Mouse (Mus musculus): ENCODE data around the gene Olfr876. TPM values are rescaled to one million over a fixed set of nuclear protein-coding genes. Genes with fewer than 3 reads are reported as not detected.
"Not testable (repeated sequence)": the region's sequence is repeated elsewhere in the genome, so short reads cannot be mapped to it uniquely, and the experiment has no call there.

Olfr876 gene
- not detected in 2 replicates for polyA plus RNA-seq (2015; fragmentation: Nextera tagmentation; extraction: Ambion mirVana)

DNA sequence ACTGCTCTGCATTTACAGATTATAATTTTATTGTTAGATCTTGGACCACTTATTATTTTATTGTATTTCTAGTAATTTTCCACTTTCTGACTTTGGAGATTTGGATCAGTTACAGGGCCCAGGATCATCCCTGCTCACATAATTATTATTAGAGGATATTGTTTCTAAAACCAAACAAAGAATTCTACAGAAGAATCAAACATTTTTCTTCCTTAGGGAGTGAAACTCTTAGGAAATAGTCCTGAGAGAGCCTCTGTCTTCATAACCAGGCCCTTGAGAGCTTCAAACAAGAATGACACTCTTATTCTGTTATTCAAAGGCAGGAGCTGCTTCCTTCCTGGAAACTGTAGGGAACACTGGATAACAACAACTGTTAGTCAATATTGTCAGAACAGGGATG lies at the start of gene Olfr876:
Gene Olfr876 (plus strand): TSS at position 301 of the 400 bp plus-strand sequence.
- H3K27me3 ChIP-seq = no peaks in the 10 kb centered on the region
- H3K27ac ChIP-seq = no peak within 1 kb of the TSS
- H3K9ac ChIP-seq (replicated peaks) = no peak within 1 kb of the TSS
- H3K9me3 ChIP-seq = no peaks in the 10 kb centered on the region
- H3K4me1 ChIP-seq (replicated peaks) = no peaks in the 10 kb centered on the region
- H3K4me3 ChIP-seq (replicated peaks) = no peak within 1 kb of the TSS
- ATAC-seq = no peak
- H3K36me3 ChIP-seq = no peaks in the 10 kb centered on the region
- H3K4me2 ChIP-seq (replicated peaks) = no peak within 1 kb of the TSS

DNA sequence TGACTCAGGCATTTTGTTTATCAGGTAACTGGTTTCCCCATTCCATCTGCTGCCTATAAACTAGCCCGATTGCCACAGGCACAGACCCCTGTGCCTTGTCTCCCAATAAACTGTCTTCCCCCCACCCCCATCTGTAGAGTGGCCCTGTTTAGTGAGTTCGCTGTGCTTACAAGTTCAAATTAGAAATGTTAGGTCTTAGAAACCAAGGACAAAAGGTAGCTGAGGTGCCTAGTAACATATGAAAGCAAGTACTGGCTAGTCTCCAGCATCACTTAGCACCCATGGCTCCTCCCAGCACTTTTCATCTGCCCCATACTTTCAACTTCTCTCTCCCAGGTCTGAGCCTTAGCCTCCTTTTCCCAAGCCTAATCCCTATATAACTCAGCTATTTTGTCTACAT lies 41.1 kb upstream of the Olfr876 start:
- Histone ChIP-seq H3K27me3 (no peaks in the 10 kb centered on the region), H3K27ac (no peak overlapping the region), H3K4me2 (replicated peaks) (no peak overlapping the region), H3K4me1 (replicated peaks) (no peaks in the 10 kb centered on the region), H3K36me3 (no peaks in the 10 kb centered on the region), H3K9me3 (no peaks in the 10 kb centered on the region), H3K9ac (replicated peaks) (no peak overlapping the region), H3K4me3 (replicated peaks) (no peak overlapping the region)
- ATAC-seq = no peak
- WGBS = 77% methylated on average over 2 of the region's 2 CpGs

DNA sequence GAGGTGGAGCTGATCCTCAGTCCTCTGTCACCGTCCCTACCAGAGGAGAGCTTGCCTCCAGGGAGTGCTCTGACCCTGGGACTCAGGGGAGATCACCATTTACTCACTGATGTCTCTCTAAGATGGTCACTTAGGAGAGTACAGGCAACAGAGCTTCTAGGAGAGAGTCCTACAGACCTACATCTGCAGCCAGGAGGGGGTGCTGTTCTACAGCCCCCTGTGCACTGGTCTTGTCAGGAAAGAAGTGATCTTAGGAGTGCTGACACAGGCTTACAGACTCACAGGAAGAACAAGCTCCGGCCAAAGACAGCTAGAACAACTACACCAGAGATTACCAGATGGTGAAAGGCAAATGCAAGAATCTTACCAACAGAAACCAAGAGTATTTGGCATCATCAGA lies 40.3 kb upstream of the Olfr876 start:
- Histone ChIP-seq H3K36me3 (no peaks in the 10 kb centered on the region), H3K27ac (no peak overlapping the region), H3K4me3 (replicated peaks) (no peak overlapping the region), H3K4me2 (replicated peaks) (no peak overlapping the region), H3K4me1 (replicated peaks) (no peaks in the 10 kb centered on the region), H3K9me3 (no peaks in the 10 kb centered on the region), H3K9ac (replicated peaks) (no peak overlapping the region), H3K27me3 (no peaks in the 10 kb centered on the region)
- WGBS = 59% methylated on average over 2 of the region's 2 CpGs
- no peak for ATAC-seq

GRCm38 (mm10) chr9:37770661-37771060 lies 32.2 kb upstream of the Olfr876 start:
- 73% methylated on average over 2 of the region's 2 CpGs for WGBS
- no peaks in the 10 kb centered on the region for H3K27me3 ChIP-seq
- no peak overlapping the region for H3K4me3 ChIP-seq (replicated peaks)
- no peak overlapping the region for H3K4me2 ChIP-seq (replicated peaks)
- H3K9me3 ChIP-seq = no peaks in the 10 kb centered on the region
- ATAC-seq = no peak
- no peak overlapping the region for H3K9ac ChIP-seq (replicated peaks)
- H3K27ac ChIP-seq = no peak overlapping the region
- no peaks in the 10 kb centered on the region for H3K36me3 ChIP-seq
- no peaks in the 10 kb centered on the region for H3K4me1 ChIP-seq (replicated peaks)

- no peaks in the 10 kb centered on the region for H3K36me3 ChIP-seq
- WGBS = 24% methylated on average over 2 of the region's 2 CpGs
- ATAC-seq = no peak
- no peak within 1 kb of the TSS for H3K9ac ChIP-seq (replicated peaks)
- no peaks in the 10 kb centered on the region for H3K9me3 ChIP-seq
- H3K4me2 ChIP-seq (replicated peaks) = no peak within 1 kb of the TSS
- no peaks in the 10 kb centered on the region for H3K27me3 ChIP-seq
- no peaks in the 10 kb centered on the region for H3K4me1 ChIP-seq (replicated peaks)
- no peak within 1 kb of the TSS for H3K27ac ChIP-seq
- H3K4me3 ChIP-seq (replicated peaks) = no peak within 1 kb of the TSS
These were observed 31.1 kb upstream of the Olfr876 start, which contains the start of gene Olfr875 for GRCm38 (mm10) chr9:37771759-37772158. Gene Olfr875, plus strand, starts transcription at chr9:37771857.

GRCm38 (mm10) chr9:37782766-37783260 lies 20.0 kb upstream of the Olfr876 start:
- peak; percentile 96 for ATAC-seq
- Histone ChIP-seq H3K4me1 (replicated peaks) (peaks cover 10% of the 10 kb centered on the region), H3K9ac (replicated peaks) (peak overlapping the region; percentile 49), H3K27me3 (no peaks in the 10 kb centered on the region), H3K27ac (peak overlapping the region; percentile 76), H3K9me3 (no peaks in the 10 kb centered on the region), H3K4me2 (replicated peaks) (peak overlapping the region; percentile 57), H3K4me3 (replicated peaks) (peak overlapping the region; percentile 30), H3K36me3 (no peaks in the 10 kb centered on the region)
- WGBS = 0% methylated on average over 7 of the region's 7 CpGs

GRCm38 (mm10) chr9:37783394-37784387 lies 19.1 kb upstream of the Olfr876 start:
- not testable (repeated sequence) for H3K36me3 ChIP-seq; H3K27ac ChIP-seq; H3K9me3 ChIP-seq; H3K27me3 ChIP-seq; H3K9ac ChIP-seq (replicated peaks)
- H3K4me3 ChIP-seq (replicated peaks) = peak overlapping the region; percentile 30; the same call in 1 of the 2 replicates
- peaks cover 10% of the 10 kb centered on the region for H3K4me1 ChIP-seq (replicated peaks)
- peak; percentile 66 for ATAC-seq
- peak overlapping the region; percentile 57 for H3K4me2 ChIP-seq (replicated peaks)
- WGBS = 51% methylated on average over 11 of the region's 15 CpGs

- 83% methylated on average over 2 of the region's 2 CpGs for WGBS
These were observed 16.4 kb upstream of the Olfr876 start for GRCm38 (mm10) chr9:37786411-37786810.

GRCm38 (mm10) chr9:37802055-37802454 lies 776 bp upstream of the Olfr876 start:
- Histone ChIP-seq H3K9ac (replicated peaks) (no peak overlapping the region), H3K4me1 (replicated peaks) (no peaks in the 10 kb centered on the region), H3K36me3 (no peaks in the 10 kb centered on the region), H3K27ac (no peak overlapping the region), H3K27me3 (no peaks in the 10 kb centered on the region), H3K4me3 (replicated peaks) (no peak overlapping the region), H3K4me2 (replicated peaks) (no peak overlapping the region), H3K9me3 (no peaks in the 10 kb centered on the region)
- no peak for ATAC-seq
- 73% methylated on average over 4 of the region's 4 CpGs for whole genome bisulfite sequencing

More at GRCm38 (mm10) chr9:37786411-37786810, 16.4 kb upstream of the Olfr876 start:
- H3K9ac ChIP-seq (replicated peaks) = no peak overlapping the region
- no peak for ATAC-seq
- H3K36me3 ChIP-seq = no peaks in the 10 kb centered on the region
- H3K27ac ChIP-seq = no peak overlapping the region
- no peaks in the 10 kb centered on the region for H3K9me3 ChIP-seq
- no peak overlapping the region for H3K4me2 ChIP-seq (replicated peaks)
- peaks cover 10% of the 10 kb centered on the region for H3K4me1 ChIP-seq (replicated peaks)
- no peak overlapping the region for H3K4me3 ChIP-seq (replicated peaks)
- H3K27me3 ChIP-seq = no peaks in the 10 kb centered on the region

DNA sequence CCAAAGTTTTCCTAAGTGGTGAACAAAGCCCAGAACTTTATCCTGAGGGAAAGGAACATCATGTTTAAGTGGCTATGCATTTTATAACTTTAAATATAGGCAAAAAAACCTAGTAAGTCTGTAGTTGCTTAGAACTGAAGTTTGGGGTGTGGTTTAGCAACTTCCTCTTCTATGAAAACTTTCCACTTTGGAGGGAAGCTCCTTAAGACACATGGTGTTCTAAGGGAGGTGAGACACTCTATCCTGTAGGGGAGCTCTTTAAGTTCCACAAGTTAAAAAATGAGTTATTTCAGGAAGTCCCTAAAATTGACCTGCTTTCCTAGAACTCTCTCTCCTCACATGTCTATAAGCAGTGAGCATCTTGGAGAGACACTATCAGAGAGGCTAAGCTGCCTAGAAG lies 4.4 kb downstream of the Olfr876 start:
- Histone ChIP-seq H3K4me3 (replicated peaks) (no peak overlapping the region), H3K27me3 (no peaks in the 10 kb centered on the region), H3K4me2 (replicated peaks) (no peak overlapping the region), H3K27ac (no peak overlapping the region), H3K9me3 (no peaks in the 10 kb centered on the region), H3K9ac (replicated peaks) (no peak overlapping the region), H3K36me3 (no peaks in the 10 kb centered on the region), H3K4me1 (replicated peaks) (no peaks in the 10 kb centered on the region)
- no peak for ATAC-seq

- Histone ChIP-seq H3K27me3 (no peaks in the 10 kb centered on the region), H3K9me3 (no peaks in the 10 kb centered on the region), H3K27ac (no peak overlapping the region), H3K36me3 (no peaks in the 10 kb centered on the region), H3K9ac (replicated peaks) (no peak overlapping the region), H3K4me2 (replicated peaks) (no peak overlapping the region), H3K4me1 (replicated peaks) (no peaks in the 10 kb centered on the region), H3K4me3 (replicated peaks) (no peak overlapping the region)
- no peak for ATAC-seq
- 92% methylated on average over 3 of the region's 3 CpGs for WGBS
These were observed 5.6 kb downstream of the Olfr876 start for GRCm38 (mm10) chr9:37808456-37808855.

- Histone ChIP-seq H3K27ac (no peak overlapping the region), H3K9ac (replicated peaks) (no peak overlapping the region), H3K4me3 (replicated peaks) (no peak overlapping the region), H3K4me2 (replicated peaks) (no peak overlapping the region), H3K27me3 (no peaks in the 10 kb centered on the region), H3K4me1 (replicated peaks) (no peaks in the 10 kb centered on the region), H3K36me3 (no peaks in the 10 kb centered on the region), H3K9me3 (no peaks in the 10 kb centered on the region)
- ATAC-seq = no peak
- 78% methylated on average over 2 of the region's 2 CpGs for WGBS
These were observed 6.1 kb downstream of the Olfr876 start for GRCm38 (mm10) chr9:37808976-37809375.
